Mouse (Mus musculus): ENCODE data around the gene Epha3. TPM values are rescaled to one million over a fixed set of nuclear protein-coding genes. Genes with fewer than 3 reads are reported as not detected.

The Epha3 gene
- polyA plus RNA-seq (2012; ENCODE audit: insufficient read depth, insufficient read length, missing spikeins) = 0.32 TPM in 1 of 2 replicates, not detected in the other

GRCm38 (mm10) chr16:63863913-63864330, at the start of gene Epha3:
Epha3 (minus strand) TSS chr16:63864175.
- H3K4me3 ChIP-seq (ENCODE audit: insufficient read depth, low read depth, low read length) = peak within 1 kb of the TSS; percentile 50
- H3K27ac ChIP-seq (replicated peaks; ENCODE audit: low read depth, low read length) = no peak within 1 kb of the TSS
- H3K4me1 ChIP-seq (ENCODE audit: control insufficient read depth, insufficient read depth, insufficient read length, low read length) = peaks cover 3% of the 10 kb centered on the region; the same call in 1 of the 2 replicates

- Histone ChIP-seq H3K4me1 (ENCODE audit: control insufficient read depth, insufficient read depth, insufficient read length, low read length) (no peaks in the 10 kb centered on the region), H3K27ac (replicated peaks; ENCODE audit: low read depth, low read length) (no peak overlapping the region), H3K4me3 (ENCODE audit: insufficient read depth, low read depth, low read length) (no peak overlapping the region)
These were observed 39.5 kb upstream of the Epha3 start for GRCm38 (mm10) chr16:63903425-63903824.

- no peak overlapping the region for H3K4me3 ChIP-seq (ENCODE audit: insufficient read depth, low read depth, low read length)
- no peak overlapping the region for H3K27ac ChIP-seq (replicated peaks; ENCODE audit: low read depth, low read length)
- no peaks in the 10 kb centered on the region for H3K4me1 ChIP-seq (ENCODE audit: control insufficient read depth, insufficient read depth, insufficient read length, low read length)
These were observed 17.2 kb upstream of the Epha3 start for GRCm38 (mm10) chr16:63881190-63881589.

GRCm38 (mm10) chr16:63872313-63872712, 8.3 kb upstream of the Epha3 start:
- no peak overlapping the region for H3K27ac ChIP-seq (replicated peaks; ENCODE audit: low read depth, low read length)
- no peaks in the 10 kb centered on the region for H3K4me1 ChIP-seq (ENCODE audit: control insufficient read depth, insufficient read depth, insufficient read length, low read length)
- no peak overlapping the region for H3K4me3 ChIP-seq (ENCODE audit: insufficient read depth, low read depth, low read length)

- no peak overlapping the region for H3K27ac ChIP-seq (replicated peaks; ENCODE audit: low read depth, low read length)
These were observed 545 bp upstream of the Epha3 start for GRCm38 (mm10) chr16:63864463-63864976.

GRCm38 (mm10) chr16:63863181-63863580, 794 bp downstream of the Epha3 start:
- Histone ChIP-seq H3K27ac (replicated peaks; ENCODE audit: low read depth, low read length) (no peak overlapping the region), H3K4me3 (ENCODE audit: insufficient read depth, low read depth, low read length) (no peak overlapping the region), H3K4me1 (ENCODE audit: control insufficient read depth, insufficient read depth, insufficient read length, low read length) (peaks cover 3% of the 10 kb centered on the region; the same call in 1 of the 2 replicates)

More at GRCm38 (mm10) chr16:63864463-63864976, 545 bp upstream of the Epha3 start:
- H3K4me1 ChIP-seq (ENCODE audit: control insufficient read depth, insufficient read depth, insufficient read length, low read length) = peaks cover 3% of the 10 kb centered on the region; the same call in 1 of the 2 replicates
- peak overlapping the region; percentile 50; the same call in 1 of the 2 replicates for H3K4me3 ChIP-seq (ENCODE audit: insufficient read depth, low read depth, low read length)

- Histone ChIP-seq H3K4me1 (ENCODE audit: control insufficient read depth, insufficient read depth, insufficient read length, low read length) (no peaks in the 10 kb centered on the region), H3K27ac (replicated peaks; ENCODE audit: low read depth, low read length) (no peak overlapping the region), H3K4me3 (ENCODE audit: insufficient read depth, low read depth, low read length) (no peak overlapping the region)
These were observed 6.4 kb downstream of the Epha3 start for GRCm38 (mm10) chr16:63857561-63857960.

- H3K27ac ChIP-seq (replicated peaks; ENCODE audit: low read depth, low read length) = no peak overlapping the region
- no peaks in the 10 kb centered on the region for H3K4me1 ChIP-seq (ENCODE audit: control insufficient read depth, insufficient read depth, insufficient read length, low read length)
- H3K4me3 ChIP-seq (ENCODE audit: insufficient read depth, low read depth, low read length) = peak overlapping the region; percentile 31; the same call in 1 of the 2 replicates
These were observed 7.1 kb downstream of the Epha3 start for GRCm38 (mm10) chr16:63856658-63857552.

GRCm38 (mm10) chr16:63850297-63850696, 13.7 kb downstream of the Epha3 start:
- H3K4me1 ChIP-seq (ENCODE audit: control insufficient read depth, insufficient read depth, insufficient read length, low read length) = no peaks in the 10 kb centered on the region
- no peak overlapping the region for H3K27ac ChIP-seq (replicated peaks; ENCODE audit: low read depth, low read length)
- no peak overlapping the region for H3K4me3 ChIP-seq (ENCODE audit: insufficient read depth, low read depth, low read length)

- H3K27ac ChIP-seq (replicated peaks; ENCODE audit: low read depth, low read length) = no peak overlapping the region
- no peak overlapping the region for H3K4me3 ChIP-seq (ENCODE audit: insufficient read depth, low read depth, low read length)
These were observed 21.1 kb downstream of the Epha3 start for GRCm38 (mm10) chr16:63842911-63843310.

GRCm38 (mm10) chr16:63837466-63837865, 26.5 kb downstream of the Epha3 start:
- Histone ChIP-seq H3K4me1 (ENCODE audit: control insufficient read depth, insufficient read depth, insufficient read length, low read length) (no peaks in the 10 kb centered on the region), H3K4me3 (ENCODE audit: insufficient read depth, low read depth, low read length) (no peak overlapping the region), H3K27ac (replicated peaks; ENCODE audit: low read depth, low read length) (no peak overlapping the region)

More at GRCm38 (mm10) chr16:63842911-63843310, 21.1 kb downstream of the Epha3 start:
- H3K4me1 ChIP-seq (ENCODE audit: control insufficient read depth, insufficient read depth, insufficient read length, low read length) = no peaks in the 10 kb centered on the region

GRCm38 (mm10) chr16:63821164-63821563, 42.8 kb downstream of the Epha3 start:
- Histone ChIP-seq H3K4me3 (ENCODE audit: insufficient read depth, low read depth, low read length) (no peak overlapping the region), H3K27ac (replicated peaks; ENCODE audit: low read depth, low read length) (no peak overlapping the region), H3K4me1 (ENCODE audit: control insufficient read depth, insufficient read depth, insufficient read length, low read length) (no peaks in the 10 kb centered on the region)

- no peak overlapping the region for H3K27ac ChIP-seq (replicated peaks; ENCODE audit: low read depth, low read length)
- H3K4me1 ChIP-seq (ENCODE audit: control insufficient read depth, insufficient read depth, insufficient read length, low read length) = no peaks in the 10 kb centered on the region
- no peak overlapping the region for H3K4me3 ChIP-seq (ENCODE audit: insufficient read depth, low read depth, low read length)
These were observed 46.4 kb downstream of the Epha3 start for GRCm38 (mm10) chr16:63817606-63818005.

GRCm38 (mm10) chr16:63816672-63817071, 47.3 kb downstream of the Epha3 start:
- Histone ChIP-seq H3K4me1 (ENCODE audit: control insufficient read depth, insufficient read depth, insufficient read length, low read length) (no peaks in the 10 kb centered on the region), H3K4me3 (ENCODE audit: insufficient read depth, low read depth, low read length) (no peak overlapping the region), H3K27ac (replicated peaks; ENCODE audit: low read depth, low read length) (no peak overlapping the region)

- Histone ChIP-seq H3K4me1 (ENCODE audit: control insufficient read depth, insufficient read depth, insufficient read length, low read length) (no peaks in the 10 kb centered on the region), H3K27ac (replicated peaks; ENCODE audit: low read depth, low read length) (no peak overlapping the region), H3K4me3 (ENCODE audit: insufficient read depth, low read depth, low read length) (no peak overlapping the region)
These were observed 54.1 kb downstream of the Epha3 start for GRCm38 (mm10) chr16:63809871-63810270.

Data from brown adipose tissue, adult 24 weeks (tissue).